Mouse (Mus musculus): Measurements from ENCODE around the gene Entr1.

Entr1 gene

DNA sequence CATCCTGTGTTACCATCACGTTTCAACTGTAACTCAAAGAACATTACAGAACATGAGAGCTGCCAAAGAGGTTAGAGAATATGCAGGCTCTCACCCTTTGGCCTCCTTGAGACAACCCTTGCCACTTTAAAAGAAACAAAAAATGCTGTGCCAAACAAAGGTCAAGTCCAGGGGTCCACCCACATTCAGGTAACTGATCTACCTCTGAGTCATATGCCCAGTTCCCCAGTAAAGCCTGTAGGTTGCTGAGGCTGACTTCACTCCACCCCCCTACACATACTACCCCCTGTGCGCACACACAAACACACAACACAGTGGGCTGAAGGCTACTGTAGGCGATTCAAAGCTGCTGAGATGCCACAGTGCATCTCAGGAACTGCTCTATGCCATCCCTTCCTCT lies 1.4 kb downstream of the Entr1 start:
- WGBS, result 74% methylated on average over 3 of the region's 3 CpGs

DNA sequence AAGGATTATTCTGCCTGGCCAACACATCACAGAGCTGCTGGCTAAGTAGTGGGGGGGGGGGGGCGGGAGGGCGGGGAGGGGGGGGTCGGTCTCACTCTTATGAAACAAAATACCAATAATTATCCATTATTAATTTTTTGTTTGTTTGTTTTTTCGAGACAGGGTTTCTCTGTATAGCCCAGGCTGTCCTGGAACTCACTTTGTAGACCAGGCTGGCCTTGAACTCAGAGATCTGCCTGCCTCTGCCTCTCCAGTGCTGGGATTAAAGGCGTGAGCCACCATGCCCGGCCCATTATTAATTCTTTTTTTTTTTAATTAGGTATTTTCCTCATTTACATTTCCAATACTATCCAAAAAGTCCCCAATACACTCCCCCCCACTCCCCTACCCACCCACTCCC lies 8.2 kb downstream of the Entr1 start:
- WGBS, result 28% methylated on average over 6 of the region's 6 CpGs

DNA sequence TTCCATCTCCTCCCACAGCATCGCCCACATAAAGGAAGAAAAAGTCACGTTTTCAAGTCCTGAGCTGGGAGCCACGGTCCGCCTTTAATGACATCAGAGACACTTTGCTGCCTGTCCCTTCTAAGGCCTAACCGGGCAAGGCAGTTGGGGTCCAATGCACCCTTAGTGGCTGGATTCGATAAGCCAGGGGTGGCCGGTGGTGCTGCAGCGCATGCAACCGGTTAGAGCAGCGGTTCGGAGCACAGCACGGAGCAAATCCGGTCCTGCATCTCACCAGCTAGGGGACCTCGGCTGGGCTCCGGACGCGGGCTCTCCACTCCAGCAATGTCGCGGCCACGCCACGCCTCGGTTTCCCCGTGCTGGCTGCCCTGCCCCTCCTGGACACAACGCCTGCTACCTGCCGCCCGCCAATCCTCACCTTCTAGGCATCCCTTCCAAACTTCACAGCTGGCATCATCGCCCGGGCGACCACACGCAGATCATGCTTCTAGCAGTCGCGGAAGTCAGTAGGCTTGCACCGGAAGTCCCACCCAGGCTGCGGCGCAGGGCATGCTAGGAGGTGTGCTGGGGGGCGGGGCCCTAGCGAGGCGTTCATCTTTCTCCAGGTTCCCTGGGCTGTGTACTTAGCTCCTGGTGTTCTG lies 8.9 kb downstream of the Entr1 start, which contains the start of gene Snapc4:
Gene Snapc4 (minus strand): TSS at position 523 of the 641 bp plus-strand sequence.
- under 1% methylated on average over 38 of the region's 38 CpGs for WGBS

DNA sequence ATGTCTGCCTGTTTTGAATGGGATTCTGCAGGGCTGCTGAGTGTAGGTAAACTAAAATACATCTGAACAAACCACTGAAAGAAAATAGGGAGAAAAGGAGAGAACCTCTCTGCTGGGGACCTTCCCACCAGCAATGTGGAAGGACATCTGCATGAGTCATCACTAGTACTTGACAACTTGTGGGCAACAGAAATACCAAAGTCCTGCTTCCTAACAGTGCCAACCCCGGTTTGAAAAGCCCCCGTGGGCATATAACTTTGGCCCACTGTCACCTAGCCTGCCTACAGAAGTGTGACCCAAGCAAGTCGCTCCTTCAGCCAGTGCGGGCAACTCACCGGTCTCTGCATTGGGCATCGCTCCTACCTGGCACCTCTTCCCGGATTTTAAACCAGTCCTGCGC lies 16.7 kb downstream of the Entr1 start:
- WGBS, result 88% methylated on average over 8 of the region's 8 CpGs

DNA sequence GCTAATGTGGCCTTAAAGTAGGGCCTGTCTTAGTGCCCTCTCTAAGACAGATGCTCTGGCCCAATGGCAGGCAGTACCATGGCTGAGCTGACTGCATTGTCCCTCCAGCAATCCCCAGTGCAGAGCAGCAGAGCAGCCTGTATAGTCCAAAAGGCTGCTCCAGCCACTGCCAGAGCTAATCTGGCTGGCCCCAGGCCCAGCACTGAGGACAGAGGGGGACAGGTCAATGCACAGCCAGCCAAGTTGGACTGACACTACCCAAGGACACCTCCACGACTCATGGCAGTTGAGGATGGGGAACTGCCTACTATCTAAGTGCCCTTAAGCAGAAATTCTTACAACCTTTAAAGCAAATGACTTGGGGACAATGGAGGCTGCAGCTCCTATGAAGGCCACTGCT lies 20.5 kb downstream of the Entr1 start:
- 88% methylated on average over 1 of the region's 1 CpGs for WGBS

DNA sequence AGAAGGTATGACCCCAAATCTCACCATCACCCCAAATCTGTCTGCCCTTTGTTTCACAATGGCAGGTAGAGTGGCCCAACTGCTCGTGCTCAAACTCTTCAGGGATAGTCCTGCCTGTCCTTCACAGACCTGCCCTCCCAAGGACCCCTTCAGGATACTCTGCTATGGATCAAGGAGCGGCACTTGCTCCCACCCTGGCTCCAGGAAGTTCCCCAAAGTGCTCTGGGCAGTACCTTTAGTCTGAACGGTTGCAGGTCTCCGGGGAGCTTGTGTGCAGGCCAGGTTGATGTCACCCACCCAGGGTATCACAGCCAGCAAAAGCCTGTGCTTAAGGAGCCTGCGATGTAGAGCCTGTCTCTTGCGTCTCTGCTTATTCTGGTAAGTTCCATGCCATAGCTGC lies 21.2 kb downstream of the Entr1 start:
- 93% methylated on average over 6 of the region's 6 CpGs for WGBS

DNA sequence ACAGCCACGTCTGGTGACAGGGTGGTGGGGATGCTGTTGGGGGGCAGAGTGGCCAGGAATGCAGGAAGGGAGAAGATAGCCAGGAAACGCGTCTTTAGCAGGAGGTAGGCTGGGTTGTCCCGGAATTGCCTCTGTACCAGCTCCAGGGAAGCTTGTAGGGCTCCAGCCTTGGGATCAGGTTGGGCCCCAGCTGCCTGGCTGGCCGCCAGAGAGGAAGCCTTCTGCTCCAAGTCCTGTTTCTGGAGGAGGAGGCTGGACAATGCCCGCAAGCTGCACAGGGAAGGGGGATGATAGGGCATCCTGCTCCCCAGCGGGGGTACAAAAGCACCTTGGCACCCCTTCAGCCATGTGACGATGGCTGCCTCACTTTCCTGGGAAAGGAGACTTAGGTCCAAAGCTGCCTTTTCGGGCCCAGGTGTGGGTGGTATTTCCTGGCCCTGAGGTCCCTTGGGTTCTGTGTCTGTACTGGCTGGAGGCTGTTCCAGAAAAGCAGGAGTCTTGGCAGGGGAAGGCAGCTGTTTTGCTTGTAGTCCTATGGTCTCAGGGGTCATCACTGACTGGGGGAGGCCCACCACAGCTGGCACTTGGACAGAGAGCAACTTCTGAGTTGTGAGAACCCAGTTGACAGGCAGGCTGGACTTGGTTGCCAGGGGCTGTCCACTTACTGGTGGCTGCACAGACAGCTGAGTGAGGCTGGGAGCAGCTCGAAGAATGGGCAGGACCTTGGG lies 24.2 kb downstream of the Entr1 start:
- WGBS, result 43% methylated on average over 10 of the region's 10 CpGs

DNA sequence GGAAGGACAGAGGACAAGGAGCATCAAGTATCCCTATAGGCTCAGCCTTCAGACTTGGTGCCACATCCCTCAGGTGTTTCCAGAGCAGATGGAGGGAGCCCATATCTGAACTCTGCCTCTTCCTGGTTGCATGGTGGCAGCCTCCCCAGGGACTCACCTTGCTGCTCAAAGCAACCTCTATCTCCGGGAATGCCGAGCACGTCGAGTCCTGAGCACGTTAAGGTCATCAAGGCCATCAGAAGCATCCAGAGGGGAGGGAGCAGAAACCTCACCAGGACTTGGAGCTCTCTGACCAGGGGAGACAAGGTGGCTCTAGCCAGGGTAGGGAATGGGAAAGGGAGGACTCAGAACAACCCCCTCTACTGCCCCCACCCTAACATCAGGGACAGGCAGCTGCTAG lies 25.6 kb downstream of the Entr1 start:
- WGBS, result 93% methylated on average over 5 of the region's 5 CpGs

DNA sequence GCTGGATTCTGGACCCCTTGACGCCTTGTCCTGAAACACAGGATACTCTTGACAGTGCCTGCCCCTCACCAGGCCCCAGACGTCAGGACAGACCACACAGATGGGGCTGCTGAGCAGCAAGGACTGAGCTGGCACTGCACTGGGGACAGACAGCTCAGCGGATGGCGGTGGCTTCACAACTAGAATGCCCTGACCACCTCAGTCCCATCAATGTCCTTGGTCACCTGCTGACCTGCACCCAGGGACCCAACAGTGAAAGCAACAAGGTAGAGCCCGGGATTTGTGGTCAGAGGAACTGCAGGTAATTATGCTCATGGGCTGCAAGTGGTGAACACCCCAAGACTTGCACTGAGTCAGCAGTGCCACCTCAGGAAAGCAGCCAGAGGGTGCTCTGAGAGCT lies 26.1 kb downstream of the Entr1 start:
- WGBS, result 85% methylated on average over 5 of the region's 5 CpGs

DNA sequence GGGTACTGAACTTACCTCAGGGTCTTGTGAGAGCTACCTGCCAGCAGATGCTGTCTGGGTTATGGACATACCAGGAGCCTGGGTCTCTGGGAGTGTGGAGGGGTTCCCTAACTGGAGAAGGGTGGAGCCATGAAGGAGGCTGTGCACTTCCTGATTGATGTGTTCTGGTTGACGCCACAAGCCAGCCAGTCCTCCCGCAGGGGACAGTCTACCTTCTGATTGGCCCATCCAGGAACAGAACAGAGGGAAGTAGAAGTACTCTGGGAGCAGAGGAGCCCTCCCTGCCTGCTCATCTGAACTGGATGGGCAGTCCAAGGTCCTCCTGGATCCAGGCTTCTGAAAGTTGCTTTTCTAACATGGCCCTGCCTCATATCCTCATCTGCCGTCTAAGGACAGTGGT lies 28.3 kb downstream of the Entr1 start, which contains the start of gene Card9:
Gene Card9 (minus strand): TSS at position 147 of the 400 bp plus-strand sequence.
- 67% methylated on average over 3 of the region's 3 CpGs for WGBS

DNA sequence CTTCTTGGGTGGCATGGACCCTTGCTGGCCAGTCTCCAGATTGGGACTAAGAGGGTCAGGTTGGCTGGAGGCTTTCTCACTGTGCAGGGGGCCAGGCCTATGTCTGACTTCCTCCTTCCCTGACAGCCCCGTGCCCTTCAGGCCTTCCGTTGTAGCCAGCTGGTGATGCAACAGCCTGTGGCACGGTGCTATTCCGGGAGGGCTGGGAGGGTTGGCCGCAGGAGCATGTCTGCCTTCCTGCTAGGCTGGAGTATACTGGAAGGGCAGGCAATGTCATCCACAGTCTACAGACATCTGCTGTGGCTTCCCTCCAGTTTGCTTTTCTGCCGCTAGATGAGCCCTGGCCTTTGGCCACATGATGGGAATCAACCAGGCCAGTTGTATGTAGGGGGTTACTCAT lies 29.1 kb downstream of the Entr1 start:
- 65% methylated on average over 6 of the region's 6 CpGs for WGBS

DNA sequence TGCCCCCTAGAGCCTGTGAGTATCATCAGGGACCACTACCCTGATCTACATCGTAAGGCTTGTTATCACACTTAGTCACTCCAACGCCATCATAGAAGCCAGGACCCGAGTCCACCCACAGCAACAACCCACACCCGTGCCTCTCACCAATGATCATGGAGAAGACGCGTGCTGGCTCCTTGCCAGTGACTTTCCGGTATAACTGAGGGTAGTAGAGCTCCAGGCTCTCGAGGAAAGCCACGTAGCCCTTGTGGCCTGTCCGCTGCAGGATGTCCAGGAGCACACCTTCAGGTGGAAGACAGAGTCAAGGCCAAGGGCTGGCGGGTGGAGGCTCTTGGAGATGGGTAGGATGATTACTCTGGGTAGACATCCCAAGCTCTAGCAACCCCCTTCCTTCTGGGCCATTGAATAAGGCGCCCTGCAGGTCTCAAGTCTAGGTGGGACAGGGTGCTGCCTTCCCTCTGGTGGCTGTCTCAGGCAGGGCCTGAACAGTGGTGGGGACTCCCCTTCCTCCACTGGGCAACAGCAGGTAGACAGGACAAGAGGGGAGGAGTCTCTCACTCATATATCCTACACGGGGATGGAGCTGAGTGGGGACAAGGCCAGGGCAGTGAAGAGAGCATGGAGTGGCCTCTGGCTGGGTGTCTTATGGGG lies 30.3 kb downstream of the Entr1 start:
- WGBS, result 76% methylated on average over 13 of the region's 13 CpGs

DNA sequence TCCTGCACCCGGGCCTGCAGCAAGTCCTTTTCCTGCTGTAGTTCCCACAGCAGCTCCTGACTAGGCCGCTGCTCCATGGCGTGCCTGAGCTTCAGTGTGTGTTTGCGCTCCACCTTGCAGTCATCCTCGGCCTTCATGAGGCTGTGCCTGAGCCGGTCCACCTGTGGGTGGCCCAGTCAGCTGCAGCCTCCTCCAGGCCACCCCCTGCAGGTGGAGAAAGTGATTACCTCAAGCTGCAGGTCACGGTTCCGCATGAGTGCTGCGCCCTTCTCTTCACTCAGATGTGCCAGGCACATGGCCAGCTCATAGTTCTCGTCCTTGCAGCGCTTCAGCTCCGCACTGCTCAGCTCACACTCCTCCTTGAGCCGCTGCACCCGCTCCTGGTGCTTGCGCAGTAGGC lies 31.6 kb downstream of the Entr1 start:
- 65% methylated on average over 15 of the region's 15 CpGs for WGBS

DNA sequence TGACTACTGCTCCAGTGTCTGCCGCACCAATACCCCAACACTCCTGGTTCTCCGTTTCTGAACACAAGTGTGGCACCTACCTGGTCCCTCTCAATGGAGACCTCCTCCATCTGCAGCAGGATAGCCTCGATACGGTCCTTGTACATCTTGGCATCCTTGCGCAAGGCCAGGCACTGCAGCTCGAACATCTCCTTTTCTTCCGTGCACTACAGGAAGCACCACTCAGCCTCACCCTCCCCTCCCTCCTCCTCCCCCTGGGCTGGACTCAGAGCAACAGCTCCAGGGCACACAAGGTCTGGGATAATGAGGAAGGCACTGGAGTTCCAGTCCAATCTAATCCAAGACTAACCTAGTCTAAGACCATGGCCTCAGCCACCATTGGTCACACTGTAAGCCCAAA lies 32.4 kb downstream of the Entr1 start:
- WGBS, result 72% methylated on average over 7 of the region's 7 CpGs

DNA sequence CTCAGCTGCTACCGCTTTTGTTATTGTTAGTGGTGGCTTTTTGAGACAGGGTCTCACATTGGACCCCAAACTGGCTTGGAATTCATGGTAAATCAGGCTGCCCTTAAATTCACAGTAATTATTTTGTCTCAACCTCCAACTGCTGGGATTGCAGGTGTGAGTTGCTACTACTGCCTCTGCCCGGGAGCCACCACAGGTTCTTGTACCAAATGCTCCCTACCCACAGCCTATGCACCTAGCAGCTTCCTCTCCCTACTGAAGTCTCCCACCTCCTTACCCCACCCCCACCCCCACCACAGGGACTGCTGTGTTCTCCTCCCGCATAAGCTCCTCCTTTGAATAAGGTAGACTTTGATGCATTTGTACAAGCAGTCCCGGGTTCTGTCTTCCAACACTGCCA lies 32.9 kb downstream of the Entr1 start:
- WGBS, result 80% methylated on average over 4 of the region's 4 CpGs

DNA sequence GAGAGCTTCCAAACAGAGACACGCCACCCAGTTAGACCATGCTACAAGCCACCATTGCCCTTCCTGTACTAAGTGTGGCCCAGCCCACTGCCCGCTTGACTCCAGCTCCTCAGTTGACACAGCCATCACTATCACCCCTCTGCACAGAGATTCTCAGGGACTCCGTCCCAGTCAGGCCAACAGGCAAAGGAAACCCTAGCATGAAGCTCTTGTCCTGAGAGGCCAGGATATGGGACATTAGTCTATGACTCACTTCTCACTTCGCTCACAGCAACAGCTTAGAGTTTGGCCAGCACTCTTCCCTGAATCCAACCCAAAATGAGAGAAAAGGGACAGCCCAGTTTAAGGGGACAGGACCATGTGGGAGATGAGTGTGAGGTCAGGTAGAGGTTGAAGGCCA lies 34.7 kb downstream of the Entr1 start:
- 92% methylated on average over 4 of the region's 4 CpGs for WGBS

DNA sequence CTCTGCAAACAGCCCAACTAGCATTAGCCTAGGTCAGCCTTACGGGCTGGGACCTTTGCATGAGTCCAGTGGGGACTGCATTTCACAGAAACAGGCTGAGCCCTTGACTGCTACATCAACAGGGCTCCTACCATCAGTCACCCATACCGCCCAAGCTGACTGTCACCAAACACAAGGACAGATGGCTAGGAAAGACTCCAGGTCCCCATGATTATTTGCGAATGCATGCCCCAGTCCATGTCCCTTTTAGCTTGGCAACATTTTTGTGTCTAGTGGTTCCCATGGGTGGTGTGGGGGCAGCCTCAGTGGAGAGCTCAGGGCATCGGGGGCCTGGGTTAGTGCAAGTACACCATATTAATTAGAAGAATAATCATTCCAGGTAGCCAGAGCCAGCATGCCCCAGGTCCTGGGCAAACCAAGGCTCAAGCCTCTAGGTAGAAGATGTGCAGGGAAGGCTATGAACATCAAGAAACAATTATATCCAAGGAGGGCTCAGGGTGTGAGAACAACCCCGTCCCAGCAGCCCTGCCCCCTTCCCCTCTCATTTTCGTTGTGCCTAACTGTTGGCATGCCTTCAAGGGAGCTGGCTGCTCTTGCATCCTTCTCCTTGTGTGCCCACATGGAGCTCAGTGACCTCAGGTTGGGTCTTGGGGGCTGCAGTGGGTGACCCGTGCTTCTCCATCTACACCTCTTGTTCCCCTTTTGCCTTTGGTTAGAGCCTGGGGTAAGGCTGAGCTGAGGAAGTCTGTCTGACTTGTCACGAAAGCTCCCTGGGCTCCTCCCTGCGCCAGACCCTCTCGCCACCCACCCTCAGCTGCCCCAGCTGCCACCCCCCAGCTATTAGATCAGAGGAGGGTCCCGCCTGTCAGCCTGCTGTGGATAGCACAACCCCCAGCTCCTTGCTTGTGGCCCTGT lies 35.8 kb downstream of the Entr1 start:
- 74% methylated on average over 11 of the region's 11 CpGs for WGBS

DNA sequence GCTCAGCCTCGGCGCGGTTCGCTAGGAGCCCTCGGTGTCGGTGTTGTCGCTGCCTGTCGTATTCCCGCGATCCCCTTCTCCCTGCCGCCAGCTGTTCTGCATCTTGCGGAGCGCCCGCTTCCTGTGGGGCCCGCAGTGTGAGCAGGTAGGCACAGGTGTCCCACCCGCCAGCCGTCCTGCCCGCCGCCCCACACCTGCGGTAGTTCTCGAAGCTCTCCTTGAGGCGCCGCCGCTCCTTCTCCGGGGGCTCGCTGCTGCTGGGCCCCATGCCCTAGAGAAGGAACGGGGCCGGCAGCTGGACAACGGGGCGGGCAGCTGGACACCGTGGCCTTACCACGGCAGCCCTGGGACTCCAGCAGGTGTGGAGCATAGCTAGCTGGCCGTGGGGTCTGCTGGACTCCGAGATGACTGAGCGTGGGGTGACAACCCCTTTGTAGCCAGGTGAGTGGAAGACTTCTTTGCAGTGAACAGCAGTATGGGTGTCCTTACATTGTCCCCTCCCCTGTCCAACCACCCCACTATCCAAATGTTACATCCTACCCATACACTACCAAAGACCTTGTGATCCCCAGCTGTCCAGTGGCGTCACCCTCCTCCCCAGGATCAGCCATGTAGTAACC lies 36.7 kb downstream of the Entr1 start:
- WGBS, result 2% methylated on average over 36 of the region's 36 CpGs

DNA sequence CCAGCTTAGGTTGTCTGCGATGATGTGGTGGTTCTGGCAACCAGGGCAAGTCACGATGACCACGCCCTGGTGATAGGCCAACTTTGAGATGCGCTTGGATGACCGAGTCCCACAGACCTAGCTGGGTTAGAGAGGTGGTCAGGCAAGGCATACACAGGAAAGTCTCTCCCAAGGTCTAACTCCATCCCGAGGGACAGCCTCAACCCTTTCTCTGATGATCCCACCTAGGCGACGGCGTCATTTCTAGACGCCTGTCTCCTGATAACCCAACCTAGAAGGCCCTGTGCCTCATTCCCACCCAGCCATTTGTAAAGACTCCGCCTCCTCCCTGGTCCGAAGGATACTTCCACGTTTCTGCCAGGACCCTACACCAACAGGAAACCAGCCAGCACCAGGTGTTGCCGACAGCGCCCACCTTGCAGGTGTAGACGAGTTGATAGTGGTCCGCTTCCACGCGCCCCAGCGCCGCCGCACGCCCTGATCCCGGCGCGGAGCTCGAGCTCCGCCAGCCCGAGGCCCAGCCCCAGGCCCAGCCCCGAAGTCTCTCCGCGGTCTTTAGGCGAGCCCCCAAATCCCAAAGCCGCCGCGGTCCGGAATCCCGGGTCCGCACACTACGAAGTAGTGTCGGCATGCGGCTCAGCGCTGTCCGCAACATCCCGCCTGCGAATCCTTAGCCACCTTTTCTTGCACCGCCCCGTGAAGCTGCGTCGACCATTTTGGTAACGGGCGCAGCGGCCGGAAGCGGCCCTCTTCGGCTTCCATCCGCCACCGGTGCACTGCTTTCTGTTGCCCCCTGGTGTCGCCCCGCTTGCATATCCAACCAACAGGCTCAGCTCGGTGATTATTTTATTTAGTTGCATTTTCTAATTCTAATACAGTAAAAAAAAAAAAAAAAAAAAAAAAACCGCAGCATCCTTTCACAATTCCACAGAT lies 37.5 kb downstream of the Entr1 start, which contains the start of gene Dnlz:
Gene Dnlz (minus strand): TSS at position 753 of the 933 bp plus-strand sequence.
- WGBS, result 2% methylated on average over 62 of the region's 62 CpGs

DNA sequence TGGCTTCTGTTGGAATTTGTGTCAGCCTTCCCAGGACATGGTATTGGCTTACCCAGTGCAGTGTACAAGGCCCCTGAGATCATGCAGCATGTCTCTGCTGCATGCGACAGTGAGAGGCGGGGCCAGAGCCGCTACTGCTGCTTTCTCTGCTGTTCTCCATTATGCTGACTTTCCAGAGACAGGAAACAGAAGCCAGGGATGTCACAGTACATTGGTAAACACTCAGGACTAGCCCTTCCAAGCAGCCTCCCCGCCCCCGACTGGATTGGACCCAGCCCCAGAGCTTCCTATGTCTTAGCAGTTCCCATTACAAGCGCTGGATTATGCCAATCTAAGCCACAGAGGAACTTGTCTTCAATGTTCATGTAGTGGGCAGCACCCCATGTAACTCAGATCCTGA lies 40.9 kb downstream of the Entr1 start:
- 61% methylated on average over 6 of the region's 6 CpGs for whole genome bisulfite sequencing

Data from cerebral cortex, adult 2 months (tissue).